ENCODE assay signal across 8 mouse cellular contexts in genomic region chr5:113179843-113180682, GRCm38 (mm10). TPM values are rescaled to one million over a fixed set of nuclear protein-coding genes. Genes with fewer than 3 reads are reported as not detected.
DNase-seq lines count a peak whose midpoint lies in the region; ATAC-seq and TF ChIP-seq lines count a peak whose summit lies in the region.

No protein-coding gene starts in this region.

- DNase-seq in CD4-positive, CD25-positive, alpha-beta regulatory T cell, adult 2 months (ENCODE audit: low read depth, low spot score): peak; percentile 64
- peak; percentile 96 for DNase-seq in kidney, postnatal 0 days (ENCODE audit: low spot score)
- DNase-seq in liver, adult 2 months (ENCODE audit: extremely low read depth, low read depth, low spot score): peak; percentile 74
- peak; percentile 67 to 84 for DNase-seq in spleen, postnatal 4 days (ENCODE audit: low spot score in 2 of 2)

- no peaks in the 10 kb centered on the region for H3K27me3 ChIP-seq in heart, embryonic 12.5 days (replicated peaks)
- H3K27me3 ChIP-seq in kidney, postnatal 0 days (ENCODE audit: insufficient read depth, low read length): no peaks in the 10 kb centered on the region
- no peaks in the 10 kb centered on the region for H3K27me3 ChIP-seq in liver, adult 2 months (ENCODE audit: control insufficient read depth, insufficient read depth, low read length)

- peak overlapping the region; percentile 36 for H3K4me3 ChIP-seq in heart, embryonic 12.5 days
- H3K4me3 ChIP-seq in kidney, postnatal 0 days (replicated peaks; ENCODE audit: low read depth, low read length): peak overlapping the region; percentile 14; the same call in 1 of the 2 replicates
- H3K4me3 ChIP-seq in liver, adult 2 months (ENCODE audit: insufficient read depth, low read depth, low read length): no peak overlapping the region

- WGBS in heart, embryonic 12.5 days: 3% methylated on average over 29 of the region's 30 CpGs
- WGBS in kidney, postnatal 0 days: 3% methylated on average over 28 of the region's 30 CpGs
- WGBS in liver, adult 2 months: 19% methylated on average over 30 of the region's 30 CpGs

- peak overlapping the region; percentile 66 for H3K27ac ChIP-seq in heart, embryonic 12.5 days (ENCODE audit: poor library complexity, severe bottlenecking)
- H3K27ac ChIP-seq in kidney, postnatal 0 days: peak overlapping the region; percentile 92
- peak overlapping the region; percentile 21 for H3K27ac ChIP-seq in liver, adult 2 months (replicated peaks; ENCODE audit: insufficient read depth, low read depth, low read length)

- TF ChIP-seq POLR2A in liver, adult 2 months (IDR thresholded peaks at IDR 0.05; ENCODE audit: extremely low read depth, insufficient read depth, low read length): no peak

- H3K9me3 ChIP-seq in heart, embryonic 12.5 days (replicated peaks): no peaks in the 10 kb centered on the region
- H3K9me3 ChIP-seq in kidney, postnatal 0 days (replicated peaks; ENCODE audit: low read length): no peaks in the 10 kb centered on the region

- H3K4me2 ChIP-seq in heart, embryonic 12.5 days: peak overlapping the region; percentile 73
- peak overlapping the region; percentile 41 for H3K4me2 ChIP-seq in kidney, postnatal 0 days (ENCODE audit: low read length)

- H3K36me3 ChIP-seq in heart, embryonic 12.5 days: no peaks in the 10 kb centered on the region
- 0 out of 2 replicates have a peak, but pooled peaks cover 4% of the 10 kb centered on the region for H3K36me3 ChIP-seq in kidney, postnatal 0 days (ENCODE audit: insufficient read depth, low read length)
- H3K36me3 ChIP-seq in liver, adult 2 months (ENCODE audit: control insufficient read depth, insufficient read depth, low read length): no peaks in the 10 kb centered on the region; the same call in 1 of the 2 replicates

- peak; percentile 93 for TF ChIP-seq CTCF in kidney, postnatal 0 days (IDR thresholded peaks at IDR 0.05; ENCODE audit: low read depth)
- TF ChIP-seq CTCF in liver, adult 2 months (IDR thresholded peaks at IDR 0.05; ENCODE audit: low read depth, low read length): peak; percentile 90

- H3K4me1 ChIP-seq in heart, embryonic 12.5 days (replicated peaks): peaks cover 11% of the 10 kb centered on the region
- peaks cover 7% of the 10 kb centered on the region; the same call in 1 of the 2 replicates for H3K4me1 ChIP-seq in kidney, postnatal 0 days (replicated peaks; ENCODE audit: insufficient read depth, low read length)
- 0 out of 2 replicates have a peak, but pooled peaks cover 2% of the 10 kb centered on the region for H3K4me1 ChIP-seq in liver, adult 2 months (ENCODE audit: control insufficient read depth, insufficient read depth, low read length)

- H3K9ac ChIP-seq in heart, embryonic 12.5 days: peak overlapping the region; percentile 64
- H3K9ac ChIP-seq in kidney, postnatal 0 days (ENCODE audit: low read depth, low read length): peak overlapping the region; percentile 50
- no peak overlapping the region; the same call in 1 of the 2 replicates for H3K9ac ChIP-seq in liver, adult 2 months (ENCODE audit: low read depth, low read length)

- no peak for ATAC-seq in CD4-positive, CD25-positive, alpha-beta regulatory T cell, adult 4 months
- ATAC-seq in erythroid progenitor cell, adult 5-6 weeks (replicated peaks; ENCODE audit: low FRiP score, poor library complexity, severe bottlenecking): peak; percentile 72
- ATAC-seq in heart, embryonic 12.5 days (ENCODE audit: insufficient number of reproducible peaks, low FRiP score): peak; percentile 75
- peak; percentile 73 for ATAC-seq in kidney, postnatal 0 days (replicated peaks; ENCODE audit: low FRiP score, low read depth)
- ATAC-seq in monocyte, adult 5-6 weeks (replicated peaks; ENCODE audit: insufficient number of reproducible peaks, low FRiP score, low TSS enrichment, poor library complexity, severe bottlenecking): peak; percentile 55

- H3K79me2 ChIP-seq in liver, adult 2 months (ENCODE audit: control insufficient read depth, insufficient read depth, low read length): peaks cover 16% of the 10 kb centered on the region; the same call in 1 of the 2 replicates

RNA-seq across cellular contexts. Expression of gene 2900026A02Rik, which starts 41.0 kb away (rescaled TPM):
- under 1 TPM; 0.89 to 0.98 TPM for polyA plus RNA-seq in CD4-positive, CD25-positive, alpha-beta regulatory T cell, adult 4 months (2017; shearing (Covaris generic))
- 1.8 and 2.1 TPM in 2 replicates for total RNA-seq in erythroid progenitor cell, adult 5-6 weeks (2015; ENCODE audit: low replicate concordance)
- 0.13 TPM in 1 of 2 replicates, not detected in the other for total RNA-seq in erythroid progenitor cell, adult 5-6 weeks (2017; ENCODE audit: low replicate concordance)
- 20.0 and 22.8 TPM in 2 replicates for polyA plus RNA-seq in heart, embryonic 12.5 days (2016; fragmentation: Nextera tagmentation; extraction: Ambion mirVana)
- 4.8 and 5.0 TPM in 2 replicates for polyA plus RNA-seq in kidney, postnatal 0 days (2015; fragmentation: Nextera tagmentation; extraction: Ambion mirVana)
- 8.0 and 15.4 TPM in 2 replicates for total RNA-seq in liver, adult 2 months (2014; rRNA removed)
- polyA plus RNA-seq in liver, adult 2 months (2012; rRNA removed): 29.2 and 35.8 TPM in 2 replicates
- 3.3 to 5.9 TPM (median 3.7 TPM) in 3 replicates for total RNA-seq in monocyte, adult 5-6 weeks (2017)

RNA-seq across cellular contexts. Expression of gene Tmem211, which starts 46.6 kb away (rescaled TPM):
- polyA plus RNA-seq in CD4-positive, CD25-positive, alpha-beta regulatory T cell, adult 4 months (2017; shearing (Covaris generic)): not detected
- total RNA-seq in erythroid progenitor cell, adult 5-6 weeks (2015; ENCODE audit: low replicate concordance): not detected in 2 replicates
- total RNA-seq in erythroid progenitor cell, adult 5-6 weeks (2017; ENCODE audit: low replicate concordance): not detected in 2 replicates
- not detected in 2 replicates for polyA plus RNA-seq in heart, embryonic 12.5 days (2016; fragmentation: Nextera tagmentation; extraction: Ambion mirVana)
- 0.12 and 0.22 TPM in 2 replicates for polyA plus RNA-seq in kidney, postnatal 0 days (2015; fragmentation: Nextera tagmentation; extraction: Ambion mirVana)
- total RNA-seq in liver, adult 2 months (2014; rRNA removed): not detected in 2 replicates
- polyA plus RNA-seq in liver, adult 2 months (2012; rRNA removed): not detected in 2 replicates
- not detected in 3 replicates for total RNA-seq in monocyte, adult 5-6 weeks (2017)

Comparison
In these comparisons a context has a peak if more than half of its experiments do, and no peak if none do; other contexts are left out.
1. H3K27ac ChIP-seq: peak in every context shown above with its lines; median percentile 92 in kidney, postnatal 0 days; 66 in heart, embryonic 12.5 days; 21 in liver, adult 2 months.